Mouse (Mus musculus) embryonic fibroblast, embryonic 13.5 days (primary cell): ENCODE results near the gene Sclt1.

ENCODE experiments used
- CTCF ChIP-seq: IDR thresholded peaks from 2 replicates; pipeline ENCODE4 v1.5.1; 2011; ENCODE audit warnings: mild to moderate bottlenecking, control low read depth, low read length, moderate library complexity, borderline replicate concordance; ENCODE audit not compliant: insufficient read depth
- POLR2A ChIP-seq: IDR thresholded peaks from 2 replicates; pipeline ENCODE4 v1.6.1; 2011; ENCODE audit warnings: low read depth, mild to moderate bottlenecking, control low read depth, low read length, moderate library complexity

- no peak for TF ChIP-seq CTCF
- TF ChIP-seq POLR2A = no peak
Measured at GRCm38 (mm10) chr3:41743436-41743835, 1.1 kb upstream of the Sclt1 start.
